8 mouse cellular contexts compared by ENCODE assay signal in genomic region chrX:95657804-95658599, GRCm38 (mm10). TPM values are rescaled to one million over a fixed set of nuclear protein-coding genes. Genes with fewer than 3 reads are reported as not detected.
A peak's percentile ranks its signal among the peaks of the same experiment; 100 is the strongest.
DNase-seq lines count a peak whose midpoint lies in the region; ATAC-seq lines count a peak whose summit lies in the region.

Gene Zc4h2 (minus strand): TSS chrX:95658509.

- no peaks in the 10 kb centered on the region for H3K36me3 ChIP-seq in hindbrain, embryonic 15.5 days

- H3K9me3 ChIP-seq in hindbrain, embryonic 15.5 days: no peaks in the 10 kb centered on the region

- ATAC-seq in hindbrain, embryonic 15.5 days (ENCODE audit: low FRiP score, low read depth): peak; percentile 100

- H3K4me1 ChIP-seq in hindbrain, embryonic 15.5 days (replicated peaks): peaks cover 4% of the 10 kb centered on the region; the same call in 1 of the 2 replicates

- H3K9ac ChIP-seq in hindbrain, embryonic 15.5 days: peak within 1 kb of the TSS; percentile 42

- WGBS in hindbrain, embryonic 15.5 days: 19% methylated on average over 7 of the region's 7 CpGs

- no peaks in the 10 kb centered on the region for H3K27me3 ChIP-seq in hindbrain, embryonic 15.5 days

- peak; percentile 64 for DNase-seq in R1 (ENCODE audit: low read depth, low spot score)
- peak; percentile 83 to 86 for DNase-seq in cerebellum, postnatal 10 days
- peak; percentile 65 to 85 for DNase-seq in frontal cortex, postnatal 36 days (ENCODE audit: low spot score in 2 of 2)
- peak; percentile 60 to 67 for DNase-seq in layer of hippocampus, postnatal 36 days
- peak; percentile 87 for DNase-seq in lung, postnatal 25 days (ENCODE audit: low spot score)
- peak; percentile 91 for DNase-seq in retina, postnatal 1 day
- peak; percentile 66 for DNase-seq in thymus, postnatal 4 days

- peak within 1 kb of the TSS; percentile 71 for H3K27ac ChIP-seq in hindbrain, embryonic 15.5 days (replicated peaks)

- peak within 1 kb of the TSS; percentile 48 for H3K4me3 ChIP-seq in hindbrain, embryonic 15.5 days

- peak within 1 kb of the TSS; percentile 57 for H3K4me2 ChIP-seq in hindbrain, embryonic 15.5 days

RNA-seq across cellular contexts. Expression of gene Zc4h2, which starts in this region (rescaled TPM):
- 60.3 and 65.4 TPM in 2 replicates for polyA plus RNA-seq in hindbrain, embryonic 15.5 days (2015; fragmentation: Nextera tagmentation; extraction: Ambion mirVana)
- 10 to 100 TPM; 19.1 to 22.5 TPM for total RNA-seq in layer of hippocampus, postnatal 36 days (2021)

Comparison
In these comparisons a context has a peak if more than half of its experiments do, and no peak if none do; other contexts are left out.
1. Peak in every context shown above with its lines: DNase-seq, ATAC-seq, H3K4me3 ChIP-seq and H3K27ac ChIP-seq.